Mouse (Mus musculus): Measurements from ENCODE around the gene Cnnm1. TPM values are rescaled to one million over a fixed set of nuclear protein-coding genes. Genes with fewer than 3 reads are reported as not detected.

The Cnnm1 gene
- polyA plus RNA-seq (2016; fragmentation: Nextera tagmentation; extraction: Ambion mirVana), result 0.36 and 0.43 TPM in 2 replicates

GRCm38 (mm10) chr19:43440112-43440737, at the start of gene Cnnm1:
TSS of gene Cnnm1 (plus strand) at chr19:43440436.
- peaks cover 53% of the 10 kb centered on the region for H3K27me3 ChIP-seq
- H3K36me3 ChIP-seq, result no peaks in the 10 kb centered on the region
- under 1% methylated on average over 51 of the region's 51 CpGs for WGBS
- no peaks in the 10 kb centered on the region for H3K9me3 ChIP-seq
- H3K27ac ChIP-seq, result no peak within 1 kb of the TSS
- peaks cover 17% of the 10 kb centered on the region for H3K4me1 ChIP-seq (replicated peaks)
- H3K4me3 ChIP-seq (replicated peaks), result peak within 1 kb of the TSS; percentile 79
- H3K9ac ChIP-seq (replicated peaks), result peak within 1 kb of the TSS; percentile 62
- peak within 1 kb of the TSS; percentile 100 for H3K4me2 ChIP-seq
- peak; percentile 63 for ATAC-seq (ENCODE audit: insufficient number of reproducible peaks, insufficient read depth, low FRiP score, low TSS enrichment, low read depth)

- Histone ChIP-seq H3K27me3 (no peaks in the 10 kb centered on the region), H3K9ac (replicated peaks) (no peak overlapping the region), H3K9me3 (no peaks in the 10 kb centered on the region), H3K4me3 (replicated peaks) (no peak overlapping the region), H3K4me2 (no peak overlapping the region), H3K36me3 (no peaks in the 10 kb centered on the region), H3K4me1 (replicated peaks) (no peaks in the 10 kb centered on the region), H3K27ac (no peak overlapping the region)
- no peak for ATAC-seq (ENCODE audit: insufficient number of reproducible peaks, insufficient read depth, low FRiP score, low TSS enrichment, low read depth)
- 4% methylated on average over 4 of the region's 4 CpGs for WGBS
Observed at GRCm38 (mm10) chr19:43396327-43396726, 43.9 kb upstream of the Cnnm1 start.

GRCm38 (mm10) chr19:43407181-43407580, 33.1 kb upstream of the Cnnm1 start:
- H3K4me3 ChIP-seq (replicated peaks), result no peak overlapping the region
- H3K9ac ChIP-seq (replicated peaks), result no peak overlapping the region
- H3K9me3 ChIP-seq, result no peaks in the 10 kb centered on the region
- no peak overlapping the region for H3K4me2 ChIP-seq
- H3K4me1 ChIP-seq (replicated peaks), result no peaks in the 10 kb centered on the region
- H3K27me3 ChIP-seq, result no peaks in the 10 kb centered on the region
- no peak overlapping the region for H3K27ac ChIP-seq
- H3K36me3 ChIP-seq, result no peaks in the 10 kb centered on the region
- 23% methylated on average over 1 of the region's 1 CpGs for WGBS
- no peak for ATAC-seq (ENCODE audit: insufficient number of reproducible peaks, insufficient read depth, low FRiP score, low TSS enrichment, low read depth)

- no peak for ATAC-seq (ENCODE audit: insufficient number of reproducible peaks, insufficient read depth, low FRiP score, low TSS enrichment, low read depth)
- WGBS, result 74% methylated on average over 2 of the region's 2 CpGs
Observed at GRCm38 (mm10) chr19:43415565-43415964, 24.7 kb upstream of the Cnnm1 start.

GRCm38 (mm10) chr19:43420506-43420905, 19.7 kb upstream of the Cnnm1 start:
- H3K4me2 ChIP-seq, result no peak overlapping the region
- 87% methylated on average over 3 of the region's 3 CpGs for WGBS
- no peaks in the 10 kb centered on the region for H3K36me3 ChIP-seq

More at GRCm38 (mm10) chr19:43415565-43415964, 24.7 kb upstream of the Cnnm1 start:
- H3K27ac ChIP-seq, result no peak overlapping the region
- H3K9ac ChIP-seq (replicated peaks), result no peak overlapping the region
- H3K4me3 ChIP-seq (replicated peaks), result no peak overlapping the region
- no peaks in the 10 kb centered on the region for H3K4me1 ChIP-seq (replicated peaks)
- no peak overlapping the region for H3K4me2 ChIP-seq
- H3K27me3 ChIP-seq, result no peaks in the 10 kb centered on the region
- H3K36me3 ChIP-seq, result no peaks in the 10 kb centered on the region
- no peaks in the 10 kb centered on the region for H3K9me3 ChIP-seq

GRCm38 (mm10) chr19:43424082-43424481, 16.2 kb upstream of the Cnnm1 start:
- 76% methylated on average over 2 of the region's 2 CpGs for WGBS
- H3K36me3 ChIP-seq, result no peaks in the 10 kb centered on the region

More at GRCm38 (mm10) chr19:43420506-43420905, 19.7 kb upstream of the Cnnm1 start:
- no peak overlapping the region for H3K27ac ChIP-seq
- no peaks in the 10 kb centered on the region for H3K4me1 ChIP-seq (replicated peaks)
- no peak overlapping the region for H3K9ac ChIP-seq (replicated peaks)
- H3K4me3 ChIP-seq (replicated peaks), result no peak overlapping the region
- no peak for ATAC-seq (ENCODE audit: insufficient number of reproducible peaks, insufficient read depth, low FRiP score, low TSS enrichment, low read depth)
- no peaks in the 10 kb centered on the region for H3K9me3 ChIP-seq
- no peaks in the 10 kb centered on the region for H3K27me3 ChIP-seq

GRCm38 (mm10) chr19:43427446-43428224, 12.6 kb upstream of the Cnnm1 start:
- Histone ChIP-seq H3K4me2 (no peak overlapping the region), H3K4me1 (replicated peaks) (no peaks in the 10 kb centered on the region), H3K4me3 (replicated peaks) (no peak overlapping the region), H3K27ac (no peak overlapping the region), H3K9ac (replicated peaks) (no peak overlapping the region), H3K9me3 (no peaks in the 10 kb centered on the region), H3K36me3 (no peaks in the 10 kb centered on the region), H3K27me3 (0 out of 2 replicates have a peak, but pooled peaks cover 5% of the 10 kb centered on the region)
- no peak for ATAC-seq (ENCODE audit: insufficient number of reproducible peaks, insufficient read depth, low FRiP score, low TSS enrichment, low read depth)
- WGBS, result 85% methylated on average over 24 of the region's 24 CpGs

More at GRCm38 (mm10) chr19:43424082-43424481, 16.2 kb upstream of the Cnnm1 start:
- no peak for ATAC-seq (ENCODE audit: insufficient number of reproducible peaks, insufficient read depth, low FRiP score, low TSS enrichment, low read depth)
- Histone ChIP-seq H3K27me3 (no peaks in the 10 kb centered on the region), H3K9ac (replicated peaks) (no peak overlapping the region), H3K4me1 (replicated peaks) (no peaks in the 10 kb centered on the region), H3K9me3 (no peaks in the 10 kb centered on the region), H3K4me2 (no peak overlapping the region), H3K4me3 (replicated peaks) (no peak overlapping the region), H3K27ac (no peak overlapping the region)

GRCm38 (mm10) chr19:43439246-43439645, 990 bp upstream of the Cnnm1 start:
- WGBS, result 84% methylated on average over 7 of the region's 7 CpGs
- ATAC-seq (ENCODE audit: insufficient number of reproducible peaks, insufficient read depth, low FRiP score, low TSS enrichment, low read depth), result no peak
- no peak overlapping the region for H3K9ac ChIP-seq (replicated peaks)
- H3K36me3 ChIP-seq, result no peaks in the 10 kb centered on the region
- no peak overlapping the region for H3K27ac ChIP-seq
- H3K4me1 ChIP-seq (replicated peaks), result peaks cover 17% of the 10 kb centered on the region
- H3K27me3 ChIP-seq, result peaks cover 53% of the 10 kb centered on the region
- H3K4me2 ChIP-seq, result no peak overlapping the region
- no peak overlapping the region for H3K4me3 ChIP-seq (replicated peaks)
- no peaks in the 10 kb centered on the region for H3K9me3 ChIP-seq

- H3K27me3 ChIP-seq, result peaks cover 53% of the 10 kb centered on the region
- no peaks in the 10 kb centered on the region for H3K9me3 ChIP-seq
- H3K9ac ChIP-seq (replicated peaks), result peak overlapping the region; percentile 62
- H3K4me3 ChIP-seq (replicated peaks), result peak overlapping the region; percentile 79
- WGBS, result under 1% methylated on average over 118 of the region's 118 CpGs
- H3K4me2 ChIP-seq, result peak overlapping the region; percentile 100
- H3K36me3 ChIP-seq, result no peaks in the 10 kb centered on the region
- peaks cover 17% of the 10 kb centered on the region for H3K4me1 ChIP-seq (replicated peaks)
- 0 out of 2 replicates have a peak, but pooled peaks have one; percentile 57 for ATAC-seq (ENCODE audit: insufficient number of reproducible peaks, insufficient read depth, low FRiP score, low TSS enrichment, low read depth)
- no peak overlapping the region for H3K27ac ChIP-seq
Observed at GRCm38 (mm10) chr19:43440768-43441660, 778 bp downstream of the Cnnm1 start.

GRCm38 (mm10) chr19:43441661-43441990, 1.4 kb downstream of the Cnnm1 start:
- Histone ChIP-seq H3K4me2 (peak overlapping the region; percentile 100), H3K4me1 (replicated peaks) (peaks cover 17% of the 10 kb centered on the region), H3K4me3 (replicated peaks) (peak overlapping the region; percentile 79), H3K27ac (no peak overlapping the region), H3K9me3 (no peaks in the 10 kb centered on the region), H3K9ac (replicated peaks) (peak overlapping the region; percentile 62; the same call in 1 of the 2 replicates), H3K36me3 (no peaks in the 10 kb centered on the region), H3K27me3 (peaks cover 53% of the 10 kb centered on the region)
- no peak for ATAC-seq (ENCODE audit: insufficient number of reproducible peaks, insufficient read depth, low FRiP score, low TSS enrichment, low read depth)
- WGBS, result 11% methylated on average over 17 of the region's 17 CpGs

GRCm38 (mm10) chr19:43442269-43442668, 2.0 kb downstream of the Cnnm1 start:
- 34% methylated on average over 6 of the region's 6 CpGs for WGBS
- H3K4me3 ChIP-seq (replicated peaks), result 0 out of 2 replicates have a peak overlapping the region, but pooled peaks have one; percentile 79
- H3K27ac ChIP-seq, result no peak overlapping the region
- H3K9me3 ChIP-seq, result no peaks in the 10 kb centered on the region
- ATAC-seq (ENCODE audit: insufficient number of reproducible peaks, insufficient read depth, low FRiP score, low TSS enrichment, low read depth), result no peak
- no peak overlapping the region for H3K9ac ChIP-seq (replicated peaks)
- no peaks in the 10 kb centered on the region for H3K36me3 ChIP-seq
- peaks cover 53% of the 10 kb centered on the region for H3K27me3 ChIP-seq
- H3K4me2 ChIP-seq, result peak overlapping the region; percentile 100; the same call in 1 of the 2 replicates
- H3K4me1 ChIP-seq (replicated peaks), result peaks cover 17% of the 10 kb centered on the region

Measured in limb, embryonic 12.5 days (tissue).